ENCODE assay signal across 9 mouse cellular contexts in the genomic region with DNA sequence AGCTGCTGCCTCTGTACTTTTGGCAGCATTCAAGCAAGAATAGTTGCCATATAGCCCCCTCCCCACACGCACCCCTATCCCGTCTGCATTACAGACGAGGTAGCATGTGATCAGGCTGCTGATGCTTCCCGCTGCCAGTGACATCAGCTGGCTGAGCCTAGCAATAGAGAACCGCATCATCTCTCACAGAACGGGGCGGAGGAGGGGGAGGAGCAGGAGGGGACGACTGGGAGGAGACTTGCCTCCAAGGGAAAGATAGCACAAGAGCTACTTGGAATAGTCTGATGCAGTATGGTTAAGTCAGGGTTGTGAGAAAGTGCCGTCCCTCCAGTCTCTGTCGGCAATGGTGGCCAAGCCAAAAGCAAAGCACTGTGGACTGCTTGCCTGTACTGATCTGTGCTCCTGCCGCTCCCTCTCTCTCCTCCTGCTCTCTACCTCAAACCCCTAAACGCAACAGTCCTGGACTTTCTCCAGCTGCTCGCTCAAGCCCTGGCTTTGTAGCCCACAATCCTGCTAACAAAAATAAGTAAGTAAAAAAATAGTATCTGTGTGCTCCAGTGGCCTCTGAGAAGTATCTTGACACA. TPM values are rescaled to one million over a fixed set of nuclear protein-coding genes. Genes with fewer than 3 reads are reported as not detected.
A peak's percentile ranks its signal among the peaks of the same experiment; 100 is the strongest.
DNase-seq lines count a peak whose midpoint lies in the region; ATAC-seq lines count a peak whose summit lies in the region.
"Had no signal": no experiment of that assay in that cellular context is flagged by ENCODE, and none has a peak within 500 bp of the region (broad histone marks: within the 10 kb centered on the region; RNA-seq: fewer than 3 reads in every experiment).

No protein-coding gene starts in this region.

- no peaks in the 10 kb centered on the region for H3K27me3 ChIP-seq in embryonic facial prominence, embryonic 12.5 days
- H3K27me3 ChIP-seq in heart, embryonic 10.5 days (ENCODE audit: insufficient read depth, poor library complexity, severe bottlenecking), result peaks cover 23% of the 10 kb centered on the region; the same call in 1 of the 2 replicates

- no peak for ATAC-seq in embryonic facial prominence, embryonic 12.5 days (ENCODE audit: insufficient number of reproducible peaks, insufficient read depth, low FRiP score, low TSS enrichment)
- ATAC-seq in megakaryocyte, adult 5-6 weeks (ENCODE audit: poor library complexity, severe bottlenecking), result peak; percentile 57
- ATAC-seq in megakaryocyte-erythroid progenitor cell, adult 5-6 weeks (replicated peaks; ENCODE audit: low FRiP score, low TSS enrichment, poor library complexity, severe bottlenecking), result no peak

- no peak overlapping the region; the same call in 1 of the 2 replicates for H3K9ac ChIP-seq in embryonic facial prominence, embryonic 12.5 days
- H3K9ac ChIP-seq: liver, embryonic 14.5 days had no signal

- 8% methylated on average over 13 of the region's 13 CpGs for WGBS in embryonic facial prominence, embryonic 12.5 days
- 5% methylated on average over 13 of the region's 13 CpGs for WGBS in heart, embryonic 10.5 days

- DNase-seq in testis, postnatal 10 days (ENCODE audit: low spot score), result peak; percentile 47
- DNase-seq in testis, postnatal 14 days (ENCODE audit: low spot score), result no peak
- peak; percentile 81 for DNase-seq in heart, embryonic 10.5 days (ENCODE audit: low spot score)
- DNase-seq in layer of hippocampus, adult 9-11 months, result peak; percentile 91
- peak; percentile 73 to 85 for DNase-seq in right cerebral cortex, postnatal 36 days (ENCODE audit: low spot score in 2 of 2)

- H3K4me2 ChIP-seq in embryonic facial prominence, embryonic 12.5 days (replicated peaks), result peak overlapping the region; percentile 43

- H3K9me3 ChIP-seq in embryonic facial prominence, embryonic 12.5 days, result no peaks in the 10 kb centered on the region
- H3K9me3 ChIP-seq in heart, embryonic 10.5 days, result no peaks in the 10 kb centered on the region

- no peak overlapping the region for H3K4me3 ChIP-seq in embryonic facial prominence, embryonic 12.5 days
- H3K4me3 ChIP-seq in heart, embryonic 10.5 days, result peak overlapping the region; percentile 41

- 0 out of 2 replicates have a peak, but pooled peaks cover 6% of the 10 kb centered on the region for H3K4me1 ChIP-seq in embryonic facial prominence, embryonic 12.5 days
- H3K4me1 ChIP-seq in heart, embryonic 10.5 days, result peaks cover 12% of the 10 kb centered on the region; the same call in 1 of the 2 replicates

- H3K36me3 ChIP-seq in embryonic facial prominence, embryonic 12.5 days, result no peaks in the 10 kb centered on the region
- no peaks in the 10 kb centered on the region for H3K36me3 ChIP-seq in heart, embryonic 10.5 days

- H3K27ac ChIP-seq in embryonic facial prominence, embryonic 12.5 days, result no peak overlapping the region
- H3K27ac ChIP-seq in heart, embryonic 10.5 days, result no peak overlapping the region
- H3K27ac ChIP-seq: liver, embryonic 14.5 days had no signal

RNA-seq across cellular contexts. Expression of a gene that starts 27.4 kb away (rescaled TPM):
- polyA plus RNA-seq in embryonic facial prominence, embryonic 12.5 days (2016; fragmentation: Nextera tagmentation; extraction: Ambion mirVana), result 1,128 and 1,164 TPM in 2 replicates
- polyA plus RNA-seq in heart, embryonic 10.5 days (2016; fragmentation: Nextera tagmentation; extraction: Ambion mirVana), result 906 and 1,028 TPM in 2 replicates
- 1,953 and 2,112 TPM in 2 replicates for total RNA-seq in megakaryocyte, adult 5-6 weeks (2015)
- 2,159 and 2,431 TPM in 2 replicates for total RNA-seq in megakaryocyte, adult 5-6 weeks (2017)
- total RNA-seq in megakaryocyte-erythroid progenitor cell, adult 5-6 weeks (2014; fragmentation: Nextera tagmentation), result 4,933 and 5,221 TPM in 2 replicates
- total RNA-seq in megakaryocyte-erythroid progenitor cell, adult 5-6 weeks (2017), result 4,315 and 4,403 TPM in 2 replicates
